Mouse (Mus musculus) central nervous system, embryonic 14 days (tissue): Measurements from ENCODE around the gene Gm36864. TPM values are rescaled to one million over a fixed set of nuclear protein-coding genes. Genes with fewer than 3 reads are reported as not detected.

Experiments used
- polyA plus RNA-seq: library from polyadenylated mRNA; depleted of rRNA; stranded (reverse); fragments of >200 nt; gene quantifications from 2 replicates; pipeline ENCODE4 v1.2.3, GENCODE M21; 2012; rRNA removed

The Gm36864 gene
- polyA plus RNA-seq: not detected in 2 replicates

GRCm38 (mm10) chr7:44235909-44236308 is at the start of gene Gm36864:
Gene Gm36864 (plus strand): TSS chr7:44236177.

GRCm38 (mm10) chr7:44187936-44188335 is 48.0 kb upstream of the Gm36864 start, which contains the start of gene Klk1b24:
Gene Klk1b24 (plus strand): TSS chr7:44188236.

GRCm38 (mm10) chr7:44197891-44198290 is 38.1 kb upstream of the Gm36864 start, which contains the start of gene Klk1b3:
Gene Klk1b3 (plus strand): TSS chr7:44198191.

GRCm38 (mm10) chr7:44207135-44207534 is 28.8 kb upstream of the Gm36864 start, which contains the start of gene Klk1b4:
Gene Klk1b4 (plus strand): TSS chr7:44207435.

DNA sequence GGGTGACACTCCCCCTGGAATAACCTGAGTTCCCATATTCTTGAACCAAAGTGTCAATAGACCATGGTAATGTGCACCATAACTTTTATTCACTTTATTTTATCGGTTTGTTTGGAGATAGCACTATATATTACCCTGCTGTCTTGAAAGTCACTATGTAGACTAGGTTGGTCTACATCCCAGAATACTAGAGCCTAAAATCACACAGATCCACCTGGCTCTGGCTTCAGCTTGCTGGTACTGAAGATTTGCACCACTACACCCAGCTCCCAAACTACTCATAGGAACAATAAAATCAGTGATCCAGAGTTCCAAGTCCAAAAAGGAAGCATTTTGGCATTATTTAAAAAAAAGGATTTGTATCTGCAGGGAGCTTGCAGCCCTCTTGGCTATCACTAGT is 20.3 kb upstream of the Gm36864 start, which contains the start of gene Klk1b5:
Gene Klk1b5 (plus strand): TSS at position 301 of the 400 bp plus-strand sequence.

GRCm38 (mm10) chr7:44225076-44225475 is 10.9 kb upstream of the Gm36864 start, which contains the start of gene Klk1:
Gene Klk1 (plus strand): TSS chr7:44225360.

GRCm38 (mm10) chr7:44246055-44246983 is 10.3 kb downstream of the Gm36864 start, which contains the start of the genes 1700028J19Rik and 2410002F23Rik:
Gene 1700028J19Rik (minus strand): TSS chr7:44246695.
Gene 2410002F23Rik (plus strand): TSS chr7:44246722.

GRCm38 (mm10) chr7:44257278-44257677 is 21.3 kb downstream of the Gm36864 start, which contains the start of gene Acp4:
Gene Acp4 (minus strand): TSS chr7:44257378.

GRCm38 (mm10) chr7:44261147-44261546 is 25.2 kb downstream of the Gm36864 start, which contains the start of gene Gm15517:
Gene Gm15517 (plus strand): TSS chr7:44261447.

Other genes with a start within 250 kb of the Gm36864 start
- not detected in 2 replicates for gene Klk1b11, start 240.3 kb upstream of the Gm36864 start, polyA plus RNA-seq
- gene Klk1b26, start 224.0 kb upstream of the Gm36864 start, polyA plus RNA-seq: 0.06 TPM in 1 of 2 replicates, not detected in the other
- not detected in 2 replicates for gene Klk1b27, start 183.9 kb upstream of the Gm36864 start, polyA plus RNA-seq
- not detected in 2 replicates for gene Klk1b21, start 133.8 kb upstream of the Gm36864 start, polyA plus RNA-seq
- gene Klk1b22, start 123.5 kb upstream of the Gm36864 start, polyA plus RNA-seq: not detected in 2 replicates
- not detected in 2 replicates for gene Klk1b16, start 99.4 kb upstream of the Gm36864 start, polyA plus RNA-seq
- 0.09 TPM in 1 of 2 replicates, not detected in the other for gene Klk1b24, start 47.9 kb upstream of the Gm36864 start, polyA plus RNA-seq
- gene Klk1b3, start 38.0 kb upstream of the Gm36864 start, polyA plus RNA-seq: not detected in 2 replicates
- not detected in 2 replicates for gene Klk1b4, start 28.7 kb upstream of the Gm36864 start, polyA plus RNA-seq
- gene Klk1b5, start 20.2 kb upstream of the Gm36864 start, polyA plus RNA-seq: not detected in 2 replicates
- not detected in 2 replicates for gene Klk1, start 10.8 kb upstream of the Gm36864 start, polyA plus RNA-seq
- 1.4 and 1.6 TPM in 2 replicates for gene 1700028J19Rik, start 10.5 kb downstream of the Gm36864 start, polyA plus RNA-seq
- gene 2410002F23Rik, start 10.5 kb downstream of the Gm36864 start, polyA plus RNA-seq: 290 and 299 TPM in 2 replicates
- 0.05 TPM in 1 of 2 replicates, not detected in the other for gene Acp4, start 21.2 kb downstream of the Gm36864 start, polyA plus RNA-seq
- 0.51 TPM in 1 of 2 replicates, not detected in the other for gene Gm15517, start 25.3 kb downstream of the Gm36864 start, polyA plus RNA-seq
- gene Clec11a, start 70.7 kb downstream of the Gm36864 start, polyA plus RNA-seq: 4.6 and 6.3 TPM in 2 replicates
- 23.6 and 34.2 TPM in 2 replicates for gene Shank1, start 74.1 kb downstream of the Gm36864 start, polyA plus RNA-seq
- 26.1 and 27.0 TPM in 2 replicates for gene Syt3, start 147.9 kb downstream of the Gm36864 start, polyA plus RNA-seq
- 3.3 and 4.9 TPM in 2 replicates for gene 1700008O03Rik, start 149.6 kb downstream of the Gm36864 start, polyA plus RNA-seq
- gene Lrrc4b, start 192.8 kb downstream of the Gm36864 start, polyA plus RNA-seq: 193 and 226 TPM in 2 replicates
- 26.7 and 26.9 TPM in 2 replicates for gene Aspdh, start 229.2 kb downstream of the Gm36864 start, polyA plus RNA-seq
- 90.7 and 102 TPM in 2 replicates for gene Josd2, start 231.8 kb downstream of the Gm36864 start, polyA plus RNA-seq